Mouse (Mus musculus): ENCODE data around the gene Nlgn3.

GRCm38 (mm10) chrX:101263892-101264291 is 35.1 kb upstream of the Nlgn3 start, which contains the start of gene Gm614:
- TF ChIP-seq POLR2A (IDR thresholded peaks at IDR 0.05; ENCODE audit: borderline replicate concordance, extremely low read depth, low read depth, low read length) (no peak), CTCF (IDR thresholded peaks at IDR 0.05; ENCODE audit: insufficient read depth, low read length) (no peak)

Data from lung, adult 2 months (tissue).